Mouse (Mus musculus) spleen, adult 12 weeks (tissue): Measurements from ENCODE around the gene Gm10424.
"Not testable (repeated sequence)": the region's sequence is repeated elsewhere in the genome, so short reads cannot be mapped to it uniquely, and the experiment has no call there.

Source experiments
- DNase-seq: peaks from one replicate; pipeline ENCODE4 v3.0.0; 2022; ENCODE audit warnings: low spot score

Gene Gm10424

GRCm38 (mm10) chr5:95272668-95273067, at the start of gene Gm10424:
Gene Gm10424 (minus strand): TSS chr5:95272768.
- DNase-seq, result not testable (repeated sequence)

- DNase-seq, result not testable (repeated sequence)
Observed at GRCm38 (mm10) chr5:95305611-95306010, 33.0 kb upstream of the Gm10424 start, which contains the start of gene Gm3259. Gene Gm3259 (plus strand): TSS chr5:95305911.
